Mouse (Mus musculus) cerebellum, postnatal 4 days (tissue): ENCODE measurements around the gene Mylpf.

Experiments
- DNase-seq, 2 experiments: peaks; one replicate each; pipeline ENCODE4 v3.0.0; 2022; ENCODE audit warnings: low spot score in 2 of 2, mixed read lengths in 1 of 2

Mylpf gene

DNA sequence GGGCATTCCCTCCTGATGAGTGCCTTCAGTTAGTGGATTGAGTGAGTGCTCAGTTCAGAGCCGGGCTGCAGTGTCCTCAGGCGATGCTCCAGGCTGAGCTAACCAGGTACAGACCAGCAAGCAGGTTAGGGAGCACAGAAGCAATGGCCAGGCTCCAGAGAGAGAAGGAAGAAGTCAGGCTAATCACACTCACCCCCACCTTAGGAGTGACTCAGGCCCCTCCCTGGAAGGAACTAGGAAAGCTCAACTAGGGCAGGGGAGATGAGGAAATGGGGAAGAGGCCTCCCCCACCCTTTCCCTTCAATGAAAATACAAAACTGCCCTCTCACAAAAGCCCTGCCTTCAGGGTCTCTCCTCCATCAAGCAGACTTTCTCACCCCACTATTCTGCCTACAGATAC is 2.1 kb upstream of the Mylpf start:
- no peak for DNase-seq

DNA sequence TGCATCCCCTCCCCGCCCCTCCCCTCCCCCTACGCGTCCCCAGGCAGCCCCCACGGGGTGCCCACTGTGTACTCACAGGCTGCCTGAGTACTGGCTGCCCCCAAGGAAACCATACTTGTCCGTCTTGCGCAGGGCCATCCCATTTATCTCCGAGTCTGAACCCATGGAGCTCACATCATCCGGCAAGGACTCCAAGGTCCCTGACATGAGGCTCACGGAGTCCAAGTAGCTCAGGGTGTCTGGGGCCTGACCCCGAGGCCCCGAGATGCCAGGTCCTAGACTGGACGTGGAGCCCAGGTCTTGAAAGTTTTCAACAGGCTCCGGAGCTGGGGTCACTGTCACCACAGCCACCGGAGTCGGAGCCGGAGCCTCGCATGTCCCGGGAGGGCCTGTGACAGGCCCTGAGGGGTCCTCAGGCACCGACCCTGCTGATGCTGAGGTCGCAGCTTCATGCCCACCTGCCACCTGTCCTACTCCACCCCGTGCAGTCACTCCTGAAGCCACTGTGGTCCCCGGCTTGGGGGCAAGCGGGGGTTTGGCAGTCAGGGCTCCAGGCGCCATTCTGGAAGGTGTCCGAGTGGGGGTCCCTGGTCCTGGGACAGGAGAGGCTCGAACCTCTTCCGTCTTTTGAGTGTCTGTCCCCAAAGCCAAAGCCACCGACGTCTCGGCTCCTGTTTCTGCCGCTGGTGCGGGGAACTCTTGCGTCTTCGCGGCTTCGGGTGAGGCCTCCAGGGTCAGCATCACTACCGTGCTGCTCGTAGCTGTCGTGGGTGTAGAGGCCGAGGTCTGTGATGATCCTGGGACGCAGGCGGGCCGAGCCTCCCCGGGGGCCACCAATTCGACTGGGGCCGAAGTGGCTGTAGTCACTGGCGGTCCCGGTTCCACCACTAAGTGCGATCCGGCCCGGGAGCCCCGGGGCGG is 1.1 kb upstream of the Mylpf start:
- peak in 1 of 2 experiments; percentile 42 for DNase-seq

- no peak for DNase-seq
These were observed 466 bp upstream of the Mylpf start, which contains the start of gene Tbc1d10b for GRCm38 (mm10) chr7:127208295-127208552. Tbc1d10b (minus strand) TSS chr7:127208468.

GRCm38 (mm10) chr7:127209851-127210250 is 1.2 kb downstream of the Mylpf start:
- no peak for DNase-seq

GRCm38 (mm10) chr7:127210266-127210665 is 1.6 kb downstream of the Mylpf start:
- DNase-seq: no peak

DNA sequence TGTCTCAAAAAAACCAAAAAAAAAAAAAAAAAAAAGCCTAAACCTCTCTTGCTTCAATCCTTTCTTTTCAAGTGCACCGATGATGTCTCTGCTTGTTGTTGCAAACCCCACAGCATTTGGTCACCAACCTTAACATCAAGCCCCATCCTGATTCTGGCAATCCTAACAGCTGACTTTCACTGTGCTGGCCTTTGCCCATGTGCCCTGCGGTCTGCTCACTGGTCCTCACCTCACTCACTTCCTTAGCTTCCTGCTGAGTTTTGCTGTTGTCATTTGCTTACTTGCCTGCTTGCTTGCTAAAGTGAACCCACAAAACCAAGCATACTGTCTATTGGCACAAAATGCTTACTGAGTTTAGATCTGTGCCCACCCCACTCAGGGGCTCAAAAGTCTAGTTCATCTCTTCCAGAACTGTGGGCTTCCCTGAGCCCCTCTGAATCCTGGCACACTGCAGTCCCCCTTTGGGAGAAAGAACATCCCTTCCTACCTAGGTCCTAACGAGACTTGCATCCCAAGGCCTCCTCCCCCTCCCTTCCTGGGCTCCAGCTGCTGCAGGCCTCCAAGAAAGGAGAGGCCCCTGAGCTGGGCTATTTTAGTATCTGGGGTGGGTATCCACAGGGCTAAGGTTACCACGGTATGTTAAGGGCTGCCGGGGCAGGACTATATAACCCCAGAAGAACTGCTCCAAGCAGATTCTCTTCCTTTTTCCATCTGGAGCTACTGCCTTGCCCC is 2.5 kb downstream of the Mylpf start:
- DNase-seq: no peak

- no peak for DNase-seq
These were observed 4.0 kb downstream of the Mylpf start for GRCm38 (mm10) chr7:127212432-127213250.

DNA sequence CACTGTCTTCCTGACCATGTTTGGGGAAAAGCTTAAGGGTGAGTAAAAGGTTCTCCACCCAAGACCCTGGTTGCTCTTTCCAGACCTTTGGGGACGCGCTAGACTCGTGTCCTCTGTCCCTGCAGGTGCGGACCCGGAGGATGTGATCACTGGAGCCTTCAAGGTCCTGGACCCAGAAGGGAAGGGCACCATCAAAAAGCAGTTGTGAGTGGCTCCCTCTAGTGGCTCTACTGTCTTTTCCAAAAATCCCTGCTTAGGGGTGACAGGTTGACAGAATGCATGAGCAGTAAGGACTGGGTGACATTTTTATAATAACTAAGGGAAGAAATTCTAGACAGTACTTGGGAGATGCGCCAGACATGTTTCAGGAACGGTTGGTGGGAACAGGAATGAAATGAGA is 4.8 kb downstream of the Mylpf start:
- no peak for DNase-seq

DNA sequence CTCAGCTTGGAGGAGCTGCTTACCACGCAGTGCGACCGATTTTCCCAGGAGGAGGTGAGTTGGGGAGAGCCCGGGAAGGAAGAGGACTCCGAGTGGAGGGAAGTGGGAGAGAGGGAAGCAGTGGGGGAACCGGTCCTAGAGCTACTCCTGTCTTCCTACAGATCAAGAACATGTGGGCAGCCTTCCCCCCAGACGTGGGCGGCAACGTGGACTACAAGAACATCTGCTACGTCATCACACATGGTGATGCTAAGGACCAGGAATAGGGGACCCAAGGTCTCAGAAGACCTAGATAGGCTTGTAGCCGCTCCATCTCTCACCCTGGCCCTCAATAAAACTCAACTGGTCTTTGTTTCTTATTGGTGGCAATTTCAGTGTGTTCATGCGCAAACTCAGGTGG is 5.2 kb downstream of the Mylpf start:
- DNase-seq: no peak

DNA sequence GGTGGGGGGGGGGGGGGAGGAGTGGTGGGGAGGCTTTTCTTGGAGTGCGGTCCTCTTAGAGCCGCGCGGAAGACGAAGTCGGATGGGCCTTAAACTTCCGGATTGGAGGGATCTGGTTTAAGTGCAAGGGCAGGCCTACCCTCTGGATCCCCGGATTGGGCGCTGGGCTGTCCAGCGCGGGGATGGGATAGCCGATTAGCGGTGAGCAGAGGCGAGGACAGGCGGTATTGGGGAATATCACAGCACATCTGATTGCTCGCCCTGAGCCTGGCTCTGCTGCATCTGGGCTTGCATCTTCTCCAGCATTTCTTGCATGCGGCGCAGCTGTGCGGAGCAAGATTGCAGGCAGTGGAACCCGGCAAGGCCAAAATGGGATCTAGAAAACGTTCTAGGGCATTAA is 5.8 kb downstream of the Mylpf start:
- DNase-seq: no peak

GRCm38 (mm10) chr7:127214981-127215871 is 6.5 kb downstream of the Mylpf start:
- peak in 1 of 2 experiments; percentile 49 for DNase-seq

GRCm38 (mm10) chr7:127216307-127216706 is 7.6 kb downstream of the Mylpf start:
- no peak for DNase-seq

DNA sequence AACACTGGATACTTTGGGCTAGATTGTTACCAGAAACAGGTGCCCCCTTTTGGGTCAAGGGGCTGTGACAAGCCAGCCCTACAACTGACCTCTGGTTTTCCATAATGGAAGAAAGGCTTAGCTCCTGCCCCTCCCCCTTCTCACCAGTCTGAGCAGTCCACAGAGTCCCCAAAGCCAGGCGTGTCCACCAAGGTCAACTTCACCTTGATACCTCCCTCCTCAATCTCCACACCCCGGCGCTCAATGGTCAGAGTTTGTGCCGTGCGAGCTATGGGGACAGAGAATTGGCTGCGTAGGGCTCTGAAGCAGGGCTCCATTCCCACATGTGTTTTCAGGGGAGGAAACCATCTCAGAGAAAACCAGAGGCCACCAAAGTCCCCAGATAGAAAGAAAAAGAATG is 8.8 kb downstream of the Mylpf start:
- DNase-seq: no peak

GRCm38 (mm10) chr7:127217901-127218642 is 9.4 kb downstream of the Mylpf start:
- DNase-seq: no peak

DNA sequence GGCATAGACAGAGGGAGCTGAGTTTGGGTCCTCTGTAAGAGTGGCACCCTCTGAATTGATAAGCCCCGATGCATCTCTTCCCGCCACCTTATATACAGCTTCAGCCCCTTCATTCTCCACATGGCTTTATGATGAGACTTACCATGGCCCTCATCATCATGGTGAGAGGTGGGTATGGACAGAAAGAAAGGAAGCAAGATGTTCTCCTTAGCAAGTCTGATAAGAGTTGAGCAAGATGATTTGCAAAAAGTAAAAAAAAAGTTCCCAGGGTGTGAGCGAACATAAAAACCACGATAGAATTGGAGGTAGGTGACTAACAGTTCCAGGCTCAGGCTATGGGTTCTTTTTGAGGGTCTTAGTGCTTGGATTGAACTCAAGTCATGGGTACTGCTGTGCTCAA is 10.0 kb downstream of the Mylpf start:
- DNase-seq: no peak

- DNase-seq: no peak
These were observed 11.8 kb downstream of the Mylpf start for GRCm38 (mm10) chr7:127220440-127220839.

- no peak for DNase-seq
These were observed 14.4 kb downstream of the Mylpf start for GRCm38 (mm10) chr7:127223106-127223505.

- no peak for DNase-seq
These were observed 15.1 kb downstream of the Mylpf start for GRCm38 (mm10) chr7:127223515-127224478.

DNA sequence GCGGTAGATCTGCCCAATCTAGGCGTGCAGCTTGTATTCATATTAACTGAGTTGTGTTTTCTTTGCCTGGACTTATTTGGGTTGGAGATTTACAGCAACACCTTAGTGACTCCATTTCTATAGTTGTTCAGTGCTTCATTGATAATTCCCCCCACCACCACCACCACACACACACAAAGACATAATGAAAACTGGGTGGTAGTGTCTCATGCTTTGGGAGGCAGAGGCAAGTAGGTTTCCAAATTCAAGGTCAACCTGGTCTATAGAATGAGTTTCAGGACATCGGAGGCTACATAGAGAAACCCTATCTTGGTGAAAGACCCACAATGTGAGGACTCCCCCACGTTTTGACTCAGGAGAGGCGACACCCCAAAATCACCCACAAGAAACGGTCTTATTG is 15.9 kb downstream of the Mylpf start:
- DNase-seq: no peak
